Mouse (Mus musculus): ENCODE measurements around the gene Epn3.

DNA sequence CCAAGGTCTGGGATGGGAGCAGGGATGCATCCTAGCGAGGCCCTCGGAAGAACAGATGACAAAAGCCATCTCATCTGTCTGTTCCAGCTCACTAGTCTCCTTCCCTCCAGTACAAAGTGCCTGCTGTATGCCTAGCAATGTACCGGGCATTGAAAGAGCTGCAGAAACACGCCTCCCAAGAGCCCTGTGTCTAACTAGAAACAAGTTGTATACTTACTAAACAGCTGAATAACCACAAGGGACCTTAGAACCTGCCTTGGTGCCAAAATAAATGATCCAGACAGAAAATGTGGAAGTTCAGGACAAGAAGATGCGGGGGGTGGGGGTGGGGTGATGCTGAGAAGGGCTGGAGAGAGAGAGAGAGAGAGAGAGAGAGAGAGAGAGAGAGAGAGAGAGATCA, 54.9 kb downstream of the Epn3 start:
- TF ChIP-seq CTCF (IDR thresholded peaks at IDR 0.05; ENCODE audit: low read depth) = no peak
- TF ChIP-seq EP300 (optimal IDR thresholded peaks at IDR 0.05) = no peak

All from stomach, postnatal 0 days (tissue).